Mouse (Mus musculus): ENCODE data around the gene Gm5741.

- no peak for TF ChIP-seq CTCF (IDR thresholded peaks at IDR 0.05; ENCODE audit: control insufficient read depth, insufficient read depth, insufficient replicate concordance, low read depth, low read length)
- TF ChIP-seq POLR2A (IDR thresholded peaks at IDR 0.05; ENCODE audit: control insufficient read depth, low read depth, low read length): no peak
Measured at GRCm38 (mm10) chr8:85074167-85074566, 6.4 kb upstream of the Gm5741 start.
